Mouse (Mus musculus): ENCODE data around the gene Ccdc6.

DNA sequence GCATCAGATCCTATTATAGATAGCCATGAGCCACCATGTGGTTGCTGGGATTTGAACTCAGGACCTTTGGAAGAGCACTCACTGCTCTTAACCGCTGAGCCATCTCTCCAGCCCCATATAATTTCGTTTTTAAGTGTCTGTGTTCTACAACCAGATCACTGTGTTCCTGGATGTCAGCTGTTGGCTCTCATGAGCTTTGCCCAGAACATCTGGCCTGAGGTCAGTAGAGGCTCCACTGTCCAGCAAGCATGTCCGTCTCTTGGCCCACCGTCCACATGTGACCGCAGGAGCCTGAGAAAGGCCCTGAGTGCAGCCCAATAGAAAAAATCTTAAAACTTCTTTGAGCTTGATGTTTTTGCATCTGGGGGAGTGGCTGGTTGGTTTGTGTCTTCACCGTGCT lies 99.7 kb downstream of the Ccdc6 start:
- no peak for TF ChIP-seq CTCF (IDR thresholded peaks at IDR 0.05; ENCODE audit: low read depth)
- no peak for TF ChIP-seq EP300 (optimal IDR thresholded peaks at IDR 0.05)

Measured in stomach, postnatal 0 days (tissue).